Mouse (Mus musculus) embryonic facial prominence, embryonic 13.5 days (tissue): ENCODE data around the gene Filip1l. TPM values are rescaled to one million over a fixed set of nuclear protein-coding genes. Genes with fewer than 3 reads are reported as not detected.
A peak's percentile ranks its signal among the peaks of the same experiment; 100 is the strongest.

ENCODE experiments used
- ATAC-seq: fragments of 200-750 bp; cut with Nextera tagmentation; 2 replicates; pipeline ENCODE4 v1.8.0; 2017; ENCODE audit warnings: low read depth; ENCODE audit not compliant: insufficient number of reproducible peaks, insufficient read depth, low FRiP score, low TSS enrichment
- H3K27ac ChIP-seq: fragments of 300-500 bp; sonication (generic); 2 replicates; pipeline ENCODE4 v1.5.1; 2015; ENCODE audit warnings: moderate library complexity, mild to moderate bottlenecking, inconsistent platforms
- H3K27me3 ChIP-seq: fragments of 300-500 bp; sonication (generic); 2 replicates; pipeline ENCODE4 v1.6.1; 2015; ENCODE audit warnings: mild to moderate bottlenecking, inconsistent platforms
- H3K36me3 ChIP-seq: fragments of 300-500 bp; sonication (generic); 2 replicates; pipeline ENCODE4 v1.6.1; 2015; ENCODE audit warnings: mild to moderate bottlenecking, inconsistent platforms
- H3K4me1 ChIP-seq: fragments of 300-500 bp; sonication (generic); 2 replicates; pipeline ENCODE4 v1.6.1; 2015; ENCODE audit warnings: inconsistent platforms
- H3K4me2 ChIP-seq: fragments of 300-500 bp; sonication (generic); 2 replicates; pipeline ENCODE4 v1.6.1; 2015; ENCODE audit warnings: moderate library complexity, mild to moderate bottlenecking, inconsistent platforms
- H3K4me3 ChIP-seq: fragments of 300-500 bp; sonication (generic); 2 replicates; pipeline ENCODE4 v1.5.1; 2015; ENCODE audit warnings: mild to moderate bottlenecking, inconsistent platforms
- H3K9ac ChIP-seq: fragments of 300-500 bp; sonication (generic); 2 replicates; pipeline ENCODE4 v1.6.1; 2015; ENCODE audit warnings: mild to moderate bottlenecking, inconsistent platforms
- H3K9me3 ChIP-seq: fragments of 300-500 bp; sonication (generic); 2 replicates; pipeline ENCODE4 v1.6.1; 2016; ENCODE audit warnings: inconsistent platforms
- WGBS: fragments of 180-500 bp; shearing (Covaris S2); methylation state at CpG from one replicate; pipeline ENCODE4 v1.1.7; 2015; ENCODE audit warnings: mixed read lengths; 5-methylcytosine and 5-hydroxymethylcytosine counted together
- polyA plus RNA-seq: library from polyadenylated mRNA; unstranded; fragments of >200 nt; fragmentation: Nextera tagmentation; extraction: Ambion mirVana; gene quantifications from 2 replicates; pipeline ENCODE4 v1.2.1, GENCODE M21; 2015

The Filip1l gene
- polyA plus RNA-seq = 24.0 and 27.6 TPM in 2 replicates

- ATAC-seq = no peak
- Histone ChIP-seq H3K27ac (no peak within 1 kb of the TSS; the same call in 1 of the 2 replicates), H3K27me3 (no peaks in the 10 kb centered on the region), H3K4me1 (peaks cover 19% of the 10 kb centered on the region), H3K4me3 (no peak within 1 kb of the TSS), H3K9me3 (no peaks in the 10 kb centered on the region), H3K36me3 (no peaks in the 10 kb centered on the region), H3K4me2 (no peak within 1 kb of the TSS), H3K9ac (no peak within 1 kb of the TSS)
- WGBS = 64% methylated on average over 6 of the region's 6 CpGs
Measured at GRCm38 (mm10) chr16:57352751-57353150, at the start of gene Filip1l. TSS of gene Filip1l (plus strand) at chr16:57353093.

DNA sequence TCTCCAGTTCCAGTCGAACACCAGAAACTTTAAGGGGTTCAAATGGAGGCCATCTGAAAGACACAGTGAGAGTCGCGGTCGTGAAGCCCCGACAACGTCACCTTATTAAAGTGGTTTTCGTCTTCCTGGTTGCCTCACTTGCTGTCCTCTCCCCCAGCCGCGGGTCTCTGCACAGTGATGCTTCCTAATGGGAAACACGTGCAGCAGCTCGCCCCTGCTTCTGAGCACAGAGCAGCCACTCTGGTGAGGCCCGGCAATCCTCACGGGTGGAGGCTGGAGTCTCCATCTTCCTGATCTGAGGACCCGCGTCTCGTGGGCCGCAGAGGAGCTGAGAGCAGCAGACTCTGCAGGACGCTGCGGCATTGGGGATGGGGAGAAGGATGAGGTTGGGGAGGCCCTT lies 49.2 kb upstream of the Filip1l start:
- no peaks in the 10 kb centered on the region for H3K27me3 ChIP-seq
- WGBS = 20% methylated on average over 19 of the region's 19 CpGs
- peak overlapping the region; percentile 55 for H3K4me2 ChIP-seq
- H3K27ac ChIP-seq = no peak overlapping the region
- peak overlapping the region; percentile 20 for H3K4me3 ChIP-seq
- no peaks in the 10 kb centered on the region for H3K36me3 ChIP-seq
- H3K9ac ChIP-seq = 0 out of 2 replicates have a peak overlapping the region, but pooled peaks have one; percentile 49
- no peaks in the 10 kb centered on the region for H3K9me3 ChIP-seq
- H3K4me1 ChIP-seq = peaks cover 21% of the 10 kb centered on the region
- ATAC-seq = no peak

DNA sequence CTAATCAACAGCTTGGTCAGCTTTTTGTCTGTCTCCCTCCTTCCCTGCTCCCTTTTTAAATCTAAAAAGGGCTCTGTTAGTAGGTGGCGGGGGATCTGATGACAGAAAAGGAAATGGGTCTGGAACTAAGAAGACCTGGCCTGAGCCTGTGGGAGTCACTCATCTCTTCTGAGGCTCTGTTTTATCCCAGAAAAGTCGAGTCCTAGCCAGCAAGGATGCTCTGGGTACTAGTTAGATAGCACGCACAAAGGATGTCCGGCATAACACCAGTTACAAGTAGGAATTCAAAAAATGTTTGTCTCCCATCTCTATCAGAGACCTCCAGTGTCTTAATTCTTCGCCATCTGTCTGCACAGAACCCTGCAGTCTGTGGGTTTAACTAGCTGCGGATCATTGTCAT lies 47.4 kb upstream of the Filip1l start:
- Histone ChIP-seq H3K9ac (no peak overlapping the region), H3K9me3 (no peaks in the 10 kb centered on the region), H3K4me1 (peaks cover 21% of the 10 kb centered on the region), H3K36me3 (no peaks in the 10 kb centered on the region), H3K4me3 (no peak overlapping the region), H3K27ac (no peak overlapping the region), H3K4me2 (no peak overlapping the region), H3K27me3 (no peaks in the 10 kb centered on the region)
- 77% methylated on average over 6 of the region's 6 CpGs for WGBS
- ATAC-seq = no peak

DNA sequence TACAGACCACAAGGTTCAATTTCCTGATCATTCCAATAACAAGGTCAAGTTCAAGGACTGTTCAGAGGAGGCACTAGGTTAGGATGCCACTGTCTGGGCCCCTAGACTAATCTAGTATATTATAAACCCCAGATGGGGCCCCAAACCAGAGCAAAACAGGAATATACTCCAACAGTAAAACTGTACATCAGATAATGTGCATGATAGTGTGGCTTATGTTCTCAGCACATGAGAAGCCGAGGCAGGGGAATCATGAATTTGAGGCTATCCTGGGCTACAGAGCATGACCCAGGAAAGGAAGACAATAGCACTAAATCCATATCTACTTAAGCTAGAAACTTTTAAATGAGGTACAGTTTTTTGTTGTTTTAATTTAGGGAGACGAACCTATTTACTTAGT lies 40.8 kb upstream of the Filip1l start:
- ATAC-seq = no peak
- no peaks in the 10 kb centered on the region for H3K9me3 ChIP-seq
- no peak overlapping the region for H3K4me3 ChIP-seq
- no peaks in the 10 kb centered on the region for H3K36me3 ChIP-seq
- no peaks in the 10 kb centered on the region for H3K27me3 ChIP-seq
- WGBS = 86% methylated on average over 2 of the region's 2 CpGs
- no peak overlapping the region for H3K27ac ChIP-seq
- no peak overlapping the region for H3K4me2 ChIP-seq
- no peak overlapping the region for H3K9ac ChIP-seq
- H3K4me1 ChIP-seq = peaks cover 6% of the 10 kb centered on the region; the same call in 1 of the 2 replicates

DNA sequence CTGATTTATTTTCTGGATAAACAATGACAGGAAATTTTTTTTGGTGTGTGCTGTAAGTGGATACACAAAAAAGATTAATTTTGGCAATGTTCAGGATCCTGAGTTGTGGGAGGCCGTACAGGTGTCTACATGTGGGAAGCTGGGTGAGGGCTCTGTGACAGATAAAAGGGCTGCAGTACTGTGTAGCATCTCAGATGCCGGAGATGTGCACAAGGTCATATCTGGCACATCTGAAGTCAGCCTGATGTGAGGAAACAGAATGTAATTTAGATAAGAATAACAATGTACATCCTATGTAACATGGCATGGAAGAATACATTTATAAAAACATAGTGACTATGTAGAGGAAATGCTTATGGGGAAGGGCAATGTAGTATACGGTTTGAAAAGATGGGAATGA lies 39.4 kb upstream of the Filip1l start:
- no peaks in the 10 kb centered on the region for H3K9me3 ChIP-seq
- peaks cover 11% of the 10 kb centered on the region for H3K4me1 ChIP-seq
- no peak overlapping the region for H3K4me3 ChIP-seq
- no peak overlapping the region for H3K9ac ChIP-seq
- 82% methylated on average over 3 of the region's 3 CpGs for WGBS
- no peaks in the 10 kb centered on the region for H3K36me3 ChIP-seq
- no peak overlapping the region for H3K4me2 ChIP-seq
- ATAC-seq = no peak
- H3K27me3 ChIP-seq = no peaks in the 10 kb centered on the region
- H3K27ac ChIP-seq = no peak overlapping the region

DNA sequence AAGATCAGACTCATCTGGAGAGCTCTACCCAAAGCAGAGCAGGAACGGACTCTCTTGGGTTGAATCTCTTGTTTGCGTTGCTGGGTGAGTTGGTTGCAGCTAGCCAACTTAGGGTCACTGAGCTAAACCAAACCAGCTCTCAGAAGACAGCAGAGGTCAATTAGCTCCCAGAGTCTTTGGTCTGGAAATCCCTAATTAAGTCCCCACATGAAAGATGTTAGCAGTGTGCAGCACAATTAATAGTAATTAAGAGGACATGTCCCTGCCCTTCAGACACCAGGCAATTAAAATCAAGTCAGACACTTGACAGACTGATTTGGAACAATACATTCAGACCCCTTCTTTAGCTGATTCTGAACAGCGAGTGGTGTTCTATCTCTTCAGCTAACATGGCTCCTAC lies 38.7 kb upstream of the Filip1l start:
- Histone ChIP-seq H3K4me3 (no peak overlapping the region), H3K27ac (no peak overlapping the region), H3K27me3 (no peaks in the 10 kb centered on the region), H3K9me3 (0 out of 2 replicates have a peak, but pooled peaks cover under 1% of the 10 kb centered on the region), H3K9ac (no peak overlapping the region), H3K4me2 (no peak overlapping the region), H3K36me3 (no peaks in the 10 kb centered on the region), H3K4me1 (peaks cover 11% of the 10 kb centered on the region)
- WGBS = 62% methylated on average over 3 of the region's 3 CpGs
- no peak for ATAC-seq

DNA sequence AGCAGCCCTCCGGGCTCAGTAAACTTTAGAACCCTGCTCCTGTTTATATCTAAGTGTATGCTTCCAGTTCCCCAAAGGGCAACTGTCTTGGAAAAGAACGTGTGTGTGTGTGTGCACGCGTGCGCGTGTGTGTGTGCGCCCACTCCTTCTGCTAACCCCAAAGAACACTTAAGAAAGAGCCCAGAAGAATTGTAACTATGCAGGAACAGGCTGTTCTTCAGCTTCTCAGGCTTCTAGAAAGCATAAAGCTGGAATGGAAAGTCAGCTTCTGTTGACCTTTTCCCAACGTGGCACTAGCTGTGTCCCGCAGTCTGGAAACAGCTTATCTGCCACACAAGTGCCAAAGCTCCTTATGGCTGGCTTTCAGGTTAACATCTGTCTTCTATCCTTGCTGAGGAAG lies 37.9 kb upstream of the Filip1l start:
- H3K27ac ChIP-seq = no peak overlapping the region
- peaks cover 11% of the 10 kb centered on the region for H3K4me1 ChIP-seq
- no peaks in the 10 kb centered on the region for H3K36me3 ChIP-seq
- no peak for ATAC-seq
- no peaks in the 10 kb centered on the region for H3K27me3 ChIP-seq
- no peak overlapping the region for H3K4me2 ChIP-seq
- 85% methylated on average over 9 of the region's 9 CpGs for WGBS
- H3K4me3 ChIP-seq = no peak overlapping the region
- no peak overlapping the region for H3K9ac ChIP-seq
- H3K9me3 ChIP-seq = peaks cover 5% of the 10 kb centered on the region; the same call in 1 of the 2 replicates

- 70% methylated on average over 4 of the region's 4 CpGs for WGBS
Measured at GRCm38 (mm10) chr16:57317127-57317526, 35.8 kb upstream of the Filip1l start.

GRCm38 (mm10) chr16:57317882-57318636 lies 34.8 kb upstream of the Filip1l start:
- ATAC-seq = no peak
- WGBS = 53% methylated on average over 13 of the region's 13 CpGs
- Histone ChIP-seq H3K4me2 (no peak overlapping the region), H3K27ac (no peak overlapping the region), H3K9me3 (peaks cover 5% of the 10 kb centered on the region; the same call in 1 of the 2 replicates), H3K9ac (no peak overlapping the region), H3K36me3 (no peaks in the 10 kb centered on the region), H3K27me3 (no peaks in the 10 kb centered on the region), H3K4me3 (no peak overlapping the region), H3K4me1 (peaks cover 11% of the 10 kb centered on the region)

More at GRCm38 (mm10) chr16:57317127-57317526, 35.8 kb upstream of the Filip1l start:
- no peaks in the 10 kb centered on the region for H3K27me3 ChIP-seq
- H3K4me2 ChIP-seq = no peak overlapping the region
- H3K9ac ChIP-seq = no peak overlapping the region
- no peak for ATAC-seq
- H3K9me3 ChIP-seq = peaks cover 5% of the 10 kb centered on the region; the same call in 1 of the 2 replicates
- H3K4me1 ChIP-seq = peaks cover 11% of the 10 kb centered on the region
- H3K4me3 ChIP-seq = no peak overlapping the region
- no peaks in the 10 kb centered on the region for H3K36me3 ChIP-seq
- H3K27ac ChIP-seq = no peak overlapping the region

- H3K4me2 ChIP-seq = no peak overlapping the region
- no peaks in the 10 kb centered on the region for H3K27me3 ChIP-seq
- WGBS = 59% methylated on average over 8 of the region's 8 CpGs
- no peaks in the 10 kb centered on the region for H3K36me3 ChIP-seq
- peaks cover 5% of the 10 kb centered on the region; the same call in 1 of the 2 replicates for H3K9me3 ChIP-seq
- H3K27ac ChIP-seq = no peak overlapping the region; the same call in 1 of the 2 replicates
- peaks cover 11% of the 10 kb centered on the region for H3K4me1 ChIP-seq
- H3K4me3 ChIP-seq = no peak overlapping the region
- H3K9ac ChIP-seq = no peak overlapping the region
- ATAC-seq = no peak
Measured at GRCm38 (mm10) chr16:57318637-57319125, 34.2 kb upstream of the Filip1l start.

DNA sequence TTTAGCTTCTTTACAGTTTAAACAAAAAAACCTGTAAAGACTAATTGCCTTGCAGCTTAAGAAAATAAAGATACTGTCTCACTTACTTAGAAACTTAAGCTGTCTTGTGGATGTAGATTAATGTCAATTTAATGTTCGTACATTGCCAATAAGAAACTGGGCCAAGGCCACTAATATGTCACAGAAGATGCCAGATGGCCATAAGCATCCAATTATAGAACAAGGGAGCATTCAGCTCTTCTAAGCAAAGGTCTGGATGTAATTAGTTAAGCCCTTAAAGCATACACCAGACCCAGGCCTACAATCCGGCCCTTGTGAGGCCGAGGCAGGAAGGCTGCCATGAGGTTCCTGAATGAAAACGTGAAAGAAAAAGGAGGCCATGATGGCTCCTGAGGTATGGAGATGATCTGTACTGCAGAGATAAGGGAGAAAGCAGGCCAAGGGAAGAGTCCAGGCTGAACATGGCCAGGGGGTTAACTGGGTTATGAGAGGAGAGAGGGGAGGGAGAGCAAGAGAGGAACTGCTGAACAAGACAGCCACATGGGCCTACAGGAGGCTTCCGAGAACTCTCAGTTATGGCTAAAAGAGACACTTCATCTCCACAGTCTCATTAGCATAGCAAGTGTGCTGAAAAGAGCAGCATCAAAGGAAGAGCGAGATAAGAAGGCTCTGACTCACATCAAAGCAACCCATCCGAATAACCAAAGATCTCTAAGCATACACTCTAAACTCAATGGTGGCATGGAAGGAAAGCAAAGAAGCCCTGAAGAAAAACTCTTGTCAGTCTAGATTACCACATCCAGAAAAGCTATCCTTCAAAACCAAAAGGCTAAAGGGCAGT lies 33.4 kb upstream of the Filip1l start:
- Histone ChIP-seq H3K4me3 (no peak overlapping the region), H3K9me3 (peaks cover 5% of the 10 kb centered on the region; the same call in 1 of the 2 replicates), H3K36me3 (no peaks in the 10 kb centered on the region), H3K27me3 (no peaks in the 10 kb centered on the region), H3K4me1 (peaks cover 10% of the 10 kb centered on the region), H3K4me2 (no peak overlapping the region), H3K9ac (no peak overlapping the region), H3K27ac (no peak overlapping the region)
- no peak for ATAC-seq
- WGBS = 55% methylated on average over 7 of the region's 7 CpGs
